Mouse (Mus musculus) CH12.LX (cell line): Measurements from ENCODE around the gene Pdrg1. TPM values are rescaled to one million over a fixed set of nuclear protein-coding genes. Genes with fewer than 3 reads are reported as not detected.

Source experiments
- DNase-seq: peaks from one replicate; pipeline ENCODE4 v3.0.0-alpha.2; 2013; ENCODE audit errors: extremely low read depth
- H3K27ac ChIP-seq: 2 replicates; pipeline ENCODE4 v1.5.1; 2012; ENCODE audit warnings: low read depth, mild to moderate bottlenecking, control low read depth, moderate library complexity; ENCODE audit not compliant: insufficient read depth
- H3K27me3 ChIP-seq: replicated peaks from 2 replicates; pipeline ENCODE3; 2012; ENCODE audit warnings: inconsistent platforms
- H3K36me3 ChIP-seq, 2 experiments: replicated peaks in 1 of 2; 2 replicates each; pipeline versions ENCODE3 to v1.6.1; 2012; ENCODE audit warnings: inconsistent platforms in 1 of 2, low read length in 1 of 2, mild to moderate bottlenecking in 1 of 2, mixed read lengths in 1 of 2, moderate library complexity in 1 of 2; ENCODE audit not compliant: control insufficient read depth in 1 of 2, insufficient read depth in 1 of 2
- H3K4me1 ChIP-seq, 2 experiments: 2 replicates each; pipeline ENCODE4 v1.6.1; 2012; ENCODE audit warnings: inconsistent platforms in 1 of 2, moderate library complexity in 1 of 2; ENCODE audit not compliant: insufficient read depth in 2 of 2, control insufficient read depth in 1 of 2
- H3K4me2 ChIP-seq: 2 replicates; pipeline ENCODE4 v1.6.1; 2012; ENCODE audit warnings: low read depth, mild to moderate bottlenecking, control low read depth; ENCODE audit not compliant: poor library complexity, insufficient read depth, severe bottlenecking
- H3K4me3 ChIP-seq, 3 experiments: fragments of 150-350 bp in 1 of 3; sonication (generic) in 1 of 3; replicated peaks in 1 of 3; 2 replicates each; pipeline versions ENCODE3 to v1.5.1; 2011 to 2012; ENCODE audit warnings: low read depth in 2 of 3, low read length in 2 of 3, mild to moderate bottlenecking in 2 of 3, moderate library complexity in 2 of 3, control low read depth in 1 of 3, improper control_type of control experiment in 1 of 3, inconsistent platforms in 1 of 3, mixed read lengths in 1 of 3; ENCODE audit not compliant: poor library complexity in 1 of 3
- H3K79me2 ChIP-seq: replicated peaks from 2 replicates; pipeline ENCODE4 v1.6.1; 2012; ENCODE audit warnings: mild to moderate bottlenecking, moderate library complexity; ENCODE audit not compliant: control insufficient read depth, poor library complexity, insufficient read depth, severe bottlenecking; ENCODE audit errors: extremely low read depth
- H3K9ac ChIP-seq: 2 replicates; pipeline ENCODE4 v1.6.1; 2012; ENCODE audit warnings: low read depth, mild to moderate bottlenecking, control low read depth, moderate library complexity; ENCODE audit not compliant: insufficient read depth
- H3K9me3 ChIP-seq: replicated peaks from 2 replicates; pipeline ENCODE3; 2012; ENCODE audit warnings: low read length, inconsistent platforms, mixed read lengths
- BHLHE40 ChIP-seq: IDR thresholded peaks from 2 replicates; pipeline ENCODE4 v1.6.1; 2011; ENCODE audit warnings: mild to moderate bottlenecking, low read depth, low read length, improper control_type of control experiment
- EP300 ChIP-seq: IDR thresholded peaks from 2 replicates; pipeline ENCODE4 v1.6.1; 2011; ENCODE audit warnings: low read length, improper control_type of control experiment
- ETS1 ChIP-seq: conservative IDR thresholded peaks from 2 replicates; pipeline ENCODE4 v1.6.1; 2012; ENCODE audit warnings: low read depth, mild to moderate bottlenecking, inconsistent platforms, low read length, improper control_type of control experiment, moderate library complexity
- GABPA ChIP-seq: IDR thresholded peaks from 2 replicates; pipeline ENCODE4 v1.6.1; 2012; ENCODE audit warnings: low read depth, low read length, improper control_type of control experiment, inconsistent platforms; ENCODE audit not compliant: insufficient replicate concordance
- IRF4 ChIP-seq: IDR thresholded peaks from 2 replicates; pipeline ENCODE4 v1.6.1; 2014; ENCODE audit warnings: low read depth, mild to moderate bottlenecking, inconsistent platforms, low read length, improper control_type of control experiment
- MAZ ChIP-seq: IDR thresholded peaks from 2 replicates; pipeline ENCODE4 v1.6.1; 2012; ENCODE audit warnings: low read depth, mild to moderate bottlenecking, inconsistent platforms, low read length, improper control_type of control experiment, moderate library complexity
- MXI1 ChIP-seq: IDR thresholded peaks from 2 replicates; pipeline ENCODE4 v1.6.1; 2011; ENCODE audit warnings: mild to moderate bottlenecking, low read depth, low read length, improper control_type of control experiment
- MYC ChIP-seq: IDR thresholded peaks from 2 replicates; pipeline ENCODE4 v1.6.1; 2011; ENCODE audit warnings: low read depth, mild to moderate bottlenecking, improper control_type of control experiment, low read length
- POLR2AphosphoS2 ChIP-seq: IDR thresholded peaks from 2 replicates; pipeline ENCODE4 v1.6.1; 2011; ENCODE audit warnings: low read depth, low read length, improper control_type of control experiment
- RAD21 ChIP-seq: IDR thresholded peaks from 2 replicates; pipeline ENCODE4 v1.6.1; 2011; ENCODE audit warnings: low read depth, mild to moderate bottlenecking, low read length, improper control_type of control experiment, moderate library complexity
- SIN3A ChIP-seq: IDR thresholded peaks from 2 replicates; pipeline ENCODE4 v1.6.1; 2012; ENCODE audit warnings: low read length, improper control_type of control experiment, inconsistent platforms
- TBP ChIP-seq: conservative IDR thresholded peaks from 2 replicates; pipeline ENCODE4 v1.6.1; 2011; ENCODE audit warnings: low read depth, low read length, improper control_type of control experiment
- TCF12 ChIP-seq: IDR thresholded peaks from 2 replicates; pipeline ENCODE4 v1.6.1; 2014; ENCODE audit warnings: low read depth, mild to moderate bottlenecking, inconsistent platforms, low read length, improper control_type of control experiment
- UBTF ChIP-seq: IDR thresholded peaks from 2 replicates; pipeline ENCODE4 v1.6.1; 2012; ENCODE audit warnings: low read depth, mild to moderate bottlenecking, inconsistent platforms, low read length, improper control_type of control experiment, moderate library complexity
- ZMIZ1 ChIP-seq: IDR thresholded peaks from 2 replicates; pipeline ENCODE4 v1.6.1; 2012; ENCODE audit warnings: low read depth, mild to moderate bottlenecking, inconsistent platforms, low read length, improper control_type of control experiment
- ZNF384 ChIP-seq: IDR thresholded peaks from 2 replicates; pipeline ENCODE4 v1.6.1; 2012; ENCODE audit warnings: low read depth, low read length, improper control_type of control experiment, inconsistent platforms
- dilution Hi-C: fragments of 300-500 bp; cut with MboI; formaldehyde crosslinking; loops from 2 replicates; pipeline ENCODE4 v1.14.3; 2020; ENCODE audit warnings: low sequenced_read_pairs; ENCODE audit not compliant: extremely low pct_unique_long_range_greater_than_20kb, extremely low pct_ligation_motif_present
- in situ Hi-C: fragments of 300-500 bp; cut with MboI; formaldehyde crosslinking; loops from 3 replicates; pipeline ENCODE4 v1.14.3; 2019; ENCODE audit warnings: low sequenced_read_pairs, low pct_ligation_motif_present, low pct_unique_long_range_greater_than_20kb, mixed read lengths
- polyA plus RNA-seq: library from polyadenylated mRNA; unstranded; fragments of >175 nt; gene quantifications from 2 replicates; pipeline ENCODE4 v1.2.1, GENCODE M21; 2012; ENCODE audit warnings: low read depth; ENCODE audit not compliant: insufficient read length
- total RNA-seq, 2 experiments: library from RNA; depleted of rRNA; stranded (reverse); fragments of 300-350 nt in 1 of 2; fragments of >200 nt in 1 of 2; gene quantifications; 2 replicates each; pipeline ENCODE4 v1.2.3; 2012 to 2014

The Pdrg1 gene
- total and polyA plus RNA-seq, 3 experiments, result 26.1 to 56.4 (median 50.9) TPM

GRCm38 (mm10) chr2:153030422-153030821 lies 15.2 kb upstream of the Pdrg1 start:
- H3K27me3 ChIP-seq, result peaks cover 82% of the 10 kb centered on the region
- dilution Hi-C loops, result no loop called here
- DNase-seq, result no peak
- H3K4me1 ChIP-seq, result no peaks in the 10 kb centered on the region
- no peak for TF ChIP-seq RAD21
- no peak overlapping the region for H3K9ac ChIP-seq
- no peak overlapping the region for H3K4me3 ChIP-seq
- H3K9me3 ChIP-seq, result peaks cover 10% of the 10 kb centered on the region
- H3K4me2 ChIP-seq, result no peak overlapping the region
- H3K36me3 ChIP-seq, result no peaks in the 10 kb centered on the region
- in situ Hi-C loops, result no loop called here
- no peak overlapping the region for H3K27ac ChIP-seq
- H3K79me2 ChIP-seq, result no peaks in the 10 kb centered on the region

- H3K27ac ChIP-seq, result no peak overlapping the region
- TF ChIP-seq ZMIZ1 (no peak), MYC (no peak), TBP (no peak), POLR2AphosphoS2 (no peak), GABPA (no peak), ZNF384 (no peak)
- in situ Hi-C loops (no loop called here), dilution Hi-C loops (no loop called here)
- H3K79me2 ChIP-seq, result no peaks in the 10 kb centered on the region
- H3K27me3 ChIP-seq, result peaks cover 81% of the 10 kb centered on the region
- peaks cover 10% of the 10 kb centered on the region for H3K9me3 ChIP-seq
- H3K4me2 ChIP-seq, result no peak overlapping the region
- DNase-seq, result no peak
- no peaks in the 10 kb centered on the region for H3K36me3 ChIP-seq
- no peaks in the 10 kb centered on the region for H3K4me1 ChIP-seq
- H3K9ac ChIP-seq, result no peak overlapping the region
- H3K4me3 ChIP-seq, result no peak overlapping the region
Observed at GRCm38 (mm10) chr2:153027501-153027900, 12.3 kb upstream of the Pdrg1 start.

GRCm38 (mm10) chr2:153026052-153026451 lies 10.8 kb upstream of the Pdrg1 start:
- Histone ChIP-seq H3K79me2 (no peaks in the 10 kb centered on the region), H3K36me3 (no peaks in the 10 kb centered on the region), H3K4me2 (no peak overlapping the region), H3K4me1 (no peaks in the 10 kb centered on the region), H3K27ac (no peak overlapping the region), H3K9ac (no peak overlapping the region), H3K9me3 (peaks cover 1% of the 10 kb centered on the region), H3K4me3 (no peak overlapping the region), H3K27me3 (peaks cover 87% of the 10 kb centered on the region)
- in situ Hi-C loops (no loop called here), dilution Hi-C loops (no loop called here)
- no peak for TF ChIP-seq TCF12
- TF ChIP-seq GABPA, result no peak
- no peak for TF ChIP-seq BHLHE40
- no peak for TF ChIP-seq MXI1
- no peak for TF ChIP-seq ETS1
- TF ChIP-seq IRF4, result no peak
- no peak for TF ChIP-seq ZNF384
- TF ChIP-seq SIN3A, result no peak
- no peak for TF ChIP-seq EP300
- TF ChIP-seq MAZ, result no peak
- TF ChIP-seq UBTF, result no peak
- no peak for DNase-seq
